Mouse (Mus musculus): ENCODE results near the gene Celsr1.

Gene Celsr1

GRCm38 (mm10) chr15:86033191-86033841 lies at the start of gene Celsr1:
Gene Celsr1 (minus strand): TSS chr15:86033777.
- in situ Hi-C loops (cut with MboI, MseI): no loop called here

- in situ Hi-C loops (cut with MboI, MseI): no loop called here
Observed at GRCm38 (mm10) chr15:86083261-86083741, 49.7 kb upstream of the Celsr1 start.

- in situ Hi-C loops (cut with MboI, MseI): no loop called here
Observed at GRCm38 (mm10) chr15:86082551-86082961, 49.0 kb upstream of the Celsr1 start.

GRCm38 (mm10) chr15:86081654-86082053 lies 48.1 kb upstream of the Celsr1 start:
- in situ Hi-C loops (cut with MboI, MseI): no loop called here

GRCm38 (mm10) chr15:86080408-86080807 lies 46.8 kb upstream of the Celsr1 start:
- in situ Hi-C loops (cut with MboI, MseI): no loop called here

- in situ Hi-C loops (cut with MboI, MseI): no loop called here
Observed at GRCm38 (mm10) chr15:86079876-86080275, 46.3 kb upstream of the Celsr1 start.

GRCm38 (mm10) chr15:86079467-86079866 lies 45.9 kb upstream of the Celsr1 start:
- in situ Hi-C loops (cut with MboI, MseI): no loop called here

- in situ Hi-C loops (cut with MboI, MseI): no loop called here
Observed at GRCm38 (mm10) chr15:86078481-86079216, 45.1 kb upstream of the Celsr1 start.

GRCm38 (mm10) chr15:86077934-86078333 lies 44.4 kb upstream of the Celsr1 start:
- in situ Hi-C loops (cut with MboI, MseI): no loop called here

GRCm38 (mm10) chr15:86076378-86076777 lies 42.8 kb upstream of the Celsr1 start:
- in situ Hi-C loops (cut with MboI, MseI): no loop called here

GRCm38 (mm10) chr15:86076048-86076315 lies 42.4 kb upstream of the Celsr1 start:
- in situ Hi-C loops (cut with MboI, MseI): no loop called here

- in situ Hi-C loops (cut with MboI, MseI): no loop called here
Observed at GRCm38 (mm10) chr15:86075305-86076047, 41.9 kb upstream of the Celsr1 start.

- in situ Hi-C loops (cut with MboI, MseI): no loop called here
Observed at GRCm38 (mm10) chr15:86074171-86074937, 40.8 kb upstream of the Celsr1 start.

- in situ Hi-C loops (cut with MboI, MseI): no loop called here
Observed at GRCm38 (mm10) chr15:86071166-86071565, 37.6 kb upstream of the Celsr1 start.

GRCm38 (mm10) chr15:86070368-86070767 lies 36.8 kb upstream of the Celsr1 start:
- in situ Hi-C loops (cut with MboI, MseI): no loop called here

GRCm38 (mm10) chr15:86069011-86069791 lies 35.6 kb upstream of the Celsr1 start:
- in situ Hi-C loops (cut with MboI, MseI): loop anchor here (5.0 kb wide), 1 partner anchor 47 kb away; no protein-coding TSS in a partner anchor

- in situ Hi-C loops (cut with MboI, MseI): loop anchor here (5.0 kb wide), 1 partner anchor 46 kb away; no protein-coding TSS in a partner anchor
Observed at GRCm38 (mm10) chr15:86067941-86068495, 34.4 kb upstream of the Celsr1 start.

GRCm38 (mm10) chr15:86067581-86067910 lies 34.0 kb upstream of the Celsr1 start:
- in situ Hi-C loops (cut with MboI, MseI): loop anchor here (5.0 kb wide), 1 partner anchor 45 kb away; no protein-coding TSS in a partner anchor

- in situ Hi-C loops (cut with MboI, MseI): loop anchor here (5.0 kb wide), 1 partner anchor 45 kb away; no protein-coding TSS in a partner anchor
Observed at GRCm38 (mm10) chr15:86066836-86067580, 33.4 kb upstream of the Celsr1 start.

- in situ Hi-C loops (cut with MboI, MseI): loop anchor here (5.0 kb wide), 1 partner anchor 43 kb away; no protein-coding TSS in a partner anchor
Observed at GRCm38 (mm10) chr15:86065367-86065766, 31.8 kb upstream of the Celsr1 start.

Data from T-helper 2 cell (primary cell).